Mouse (Mus musculus) lung, embryonic 16.5 days (tissue): Measurements from ENCODE around the gene Hbq1a. TPM values are rescaled to one million over a fixed set of nuclear protein-coding genes. Genes with fewer than 3 reads are reported as not detected.
"Not testable (repeated sequence)": the region's sequence is repeated elsewhere in the genome, so short reads cannot be mapped to it uniquely, and the experiment has no call there.

ENCODE experiments used
- ATAC-seq: fragments of 200-750 bp; cut with Nextera tagmentation; 2 replicates; pipeline ENCODE4 v1.8.0; 2017; ENCODE audit warnings: low read depth, mild to moderate bottlenecking, moderate library complexity
- H3K27ac ChIP-seq: fragments of 300-500 bp; sonication (generic); 2 replicates; pipeline ENCODE4 v1.5.1; 2014; ENCODE audit warnings: mild to moderate bottlenecking, control low read depth, low read length
- H3K27me3 ChIP-seq: fragments of 300-500 bp; sonication (generic); 2 replicates; pipeline ENCODE4 v1.6.1; 2014; ENCODE audit warnings: low read depth, low read length, mixed read lengths; ENCODE audit not compliant: control insufficient read depth, insufficient read depth
- H3K36me3 ChIP-seq: fragments of 300-500 bp; sonication (generic); 2 replicates; pipeline ENCODE4 v1.6.1; 2014; ENCODE audit warnings: low read length; ENCODE audit not compliant: control insufficient read depth, insufficient read depth
- H3K4me1 ChIP-seq: fragments of 300-500 bp; sonication (generic); replicated peaks from 2 replicates; pipeline ENCODE4 v1.6.1; 2014; ENCODE audit warnings: low read length, mixed read lengths; ENCODE audit not compliant: control insufficient read depth, insufficient read depth
- H3K4me2 ChIP-seq: fragments of 300-500 bp; sonication (generic); 2 replicates; pipeline ENCODE4 v1.6.1; 2014; ENCODE audit warnings: low read depth, low read length, control low read depth
- H3K4me3 ChIP-seq: fragments of 300-500 bp; sonication (generic); 2 replicates; pipeline ENCODE4 v1.5.1; 2014; ENCODE audit warnings: mild to moderate bottlenecking, low read length, control low read depth
- H3K9ac ChIP-seq: fragments of 300-500 bp; sonication (generic); 2 replicates; pipeline ENCODE4 v1.6.1; 2014; ENCODE audit warnings: low read length, control low read depth
- H3K9me3 ChIP-seq: fragments of 300-500 bp; sonication (generic); 2 replicates; pipeline ENCODE4 v1.6.1; 2016; ENCODE audit warnings: low read length; ENCODE audit not compliant: control insufficient read depth
- WGBS: fragments of 180-500 bp; shearing (Covaris S2); extraction: QIAGEN DNeasy Blood & Tissue Kit; methylation state at CpG from one replicate; pipeline ENCODE4 v1.1.7; 2014; 5-methylcytosine and 5-hydroxymethylcytosine counted together
- polyA plus RNA-seq: library from polyadenylated mRNA; unstranded; fragments of >200 nt; fragmentation: Nextera tagmentation; extraction: Ambion mirVana; gene quantifications from 2 replicates; pipeline ENCODE4 v1.2.1, GENCODE M21; 2015

Hbq1a gene
- polyA plus RNA-seq, 1 experiment from 2014 or later: 0.46 TPM

GRCm38 (mm10) chr11:32281416-32282144 lies 18.3 kb upstream of the Hbq1a start:
- H3K9ac ChIP-seq: no peak overlapping the region
- H3K4me3 ChIP-seq: no peak overlapping the region
- H3K27ac ChIP-seq: no peak overlapping the region
- H3K36me3 ChIP-seq: no peaks in the 10 kb centered on the region
- no peaks in the 10 kb centered on the region for H3K9me3 ChIP-seq
- peaks cover 8% of the 10 kb centered on the region for H3K27me3 ChIP-seq
- ATAC-seq: no peak
- WGBS: 59% methylated on average over 1 of the region's 1 CpGs
- H3K4me2 ChIP-seq: no peak overlapping the region
- no peaks in the 10 kb centered on the region for H3K4me1 ChIP-seq

- not testable (repeated sequence) for H3K36me3 ChIP-seq, H3K27ac ChIP-seq, H3K27me3 ChIP-seq, H3K4me3 ChIP-seq, H3K4me1 ChIP-seq, H3K9me3 ChIP-seq, ATAC-seq, H3K4me2 ChIP-seq, H3K9ac ChIP-seq
- WGBS: no CpG with 5 or more reads among the region's 5 CpGs
These were observed 16.6 kb upstream of the Hbq1a start, which contains the start of gene Hba-a1 for GRCm38 (mm10) chr11:32283091-32283777. Gene Hba-a1 (plus strand): TSS chr11:32283511.

DNA sequence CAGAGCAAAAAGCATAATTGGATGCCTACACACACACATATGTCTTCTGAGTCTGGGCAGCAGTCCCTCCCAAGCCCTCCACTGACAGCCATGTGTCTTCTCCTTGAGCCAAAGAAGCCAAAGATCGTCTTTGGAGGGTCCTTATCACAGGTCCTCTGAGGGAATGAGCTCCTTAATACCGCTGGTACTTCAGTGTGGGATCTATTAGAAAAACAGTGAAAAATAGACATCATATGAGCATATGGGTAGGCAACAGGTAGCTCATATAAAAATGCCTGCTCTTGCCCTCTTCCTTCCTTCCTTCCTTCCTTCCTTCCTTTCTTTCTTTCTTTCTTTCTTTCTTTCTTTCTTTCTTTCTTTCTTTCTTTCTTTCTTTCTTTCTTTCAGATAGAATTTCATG lies 15.3 kb upstream of the Hbq1a start:
- H3K9ac ChIP-seq, H3K9me3 ChIP-seq, H3K4me2 ChIP-seq, H3K27me3 ChIP-seq, ATAC-seq, H3K4me3 ChIP-seq, H3K27ac ChIP-seq, H3K4me1 ChIP-seq, H3K36me3 ChIP-seq: not testable (repeated sequence)
- 24% methylated on average over 2 of the region's 2 CpGs for WGBS

GRCm38 (mm10) chr11:32285031-32285775 lies 14.7 kb upstream of the Hbq1a start:
- WGBS: 74% methylated on average over 7 of the region's 7 CpGs
- H3K4me2 ChIP-seq: no peak overlapping the region
- peaks cover 2% of the 10 kb centered on the region; the same call in 1 of the 2 replicates for H3K27me3 ChIP-seq
- H3K4me1 ChIP-seq: no peaks in the 10 kb centered on the region
- no peak overlapping the region for H3K4me3 ChIP-seq
- H3K9me3 ChIP-seq: no peaks in the 10 kb centered on the region
- no peak overlapping the region for H3K9ac ChIP-seq
- H3K27ac ChIP-seq: no peak overlapping the region
- ATAC-seq: no peak
- no peaks in the 10 kb centered on the region for H3K36me3 ChIP-seq

DNA sequence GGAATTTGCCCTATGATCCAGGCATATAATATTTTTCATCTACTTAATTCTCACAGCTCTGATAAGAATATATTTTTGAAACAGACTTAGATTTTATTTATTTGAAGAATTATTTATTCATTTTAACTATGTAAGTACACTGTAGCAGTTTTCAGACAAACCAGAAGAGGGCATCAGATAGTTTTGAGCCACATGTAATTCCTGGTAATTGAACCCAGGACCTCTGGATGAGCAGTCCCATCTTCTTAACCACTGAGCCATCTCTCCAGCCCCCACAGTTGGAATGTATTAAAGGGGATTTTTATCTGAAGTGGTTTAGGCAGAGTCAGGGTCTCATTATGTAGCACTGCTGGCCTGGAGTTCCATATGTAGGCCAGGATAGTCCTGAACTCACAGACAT lies 14.0 kb upstream of the Hbq1a start:
- H3K4me1 ChIP-seq, H3K27ac ChIP-seq, H3K9me3 ChIP-seq, ATAC-seq, H3K27me3 ChIP-seq, H3K4me3 ChIP-seq, H3K36me3 ChIP-seq, H3K4me2 ChIP-seq, H3K9ac ChIP-seq: not testable (repeated sequence)

DNA sequence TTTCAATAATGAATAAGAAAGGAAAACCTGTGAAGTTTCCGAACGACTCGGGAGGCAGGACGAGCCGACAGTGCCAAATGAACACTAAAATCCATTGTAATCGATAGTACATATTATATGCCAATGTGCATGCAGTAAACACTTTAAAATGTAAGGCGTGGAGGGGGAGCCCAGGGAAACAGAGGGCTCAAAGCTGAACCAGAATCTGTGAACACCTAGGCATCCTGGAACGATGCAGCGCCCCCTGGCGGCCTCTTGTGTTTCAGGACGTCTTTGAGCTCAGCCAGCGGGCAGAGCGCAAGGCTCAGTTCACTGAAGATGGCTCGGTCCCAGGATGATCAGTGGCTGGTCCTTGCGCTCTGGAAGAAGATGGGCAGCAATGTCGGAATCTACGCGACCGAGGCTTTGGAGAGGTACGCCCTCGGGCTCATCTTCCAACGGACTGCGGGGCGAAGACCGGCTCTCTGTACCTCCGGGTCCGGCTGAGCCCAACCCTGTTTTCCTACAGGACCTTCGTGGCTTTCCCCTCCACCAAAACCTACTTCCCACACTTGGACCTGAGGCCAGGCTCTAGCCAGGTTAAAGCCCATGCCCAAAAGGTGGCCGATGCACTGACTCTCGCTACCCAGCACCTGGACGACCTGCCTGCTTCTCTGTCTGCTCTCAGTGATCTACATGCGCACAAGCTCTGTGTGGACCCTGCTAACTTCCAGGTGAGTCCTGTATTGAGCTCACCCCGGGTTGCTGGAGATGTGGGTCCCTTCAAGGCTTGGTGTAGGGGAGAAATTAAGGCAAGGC lies 13.0 kb upstream of the Hbq1a start, which contains the start of gene Hbq1b:
Hbq1b (plus strand) TSS at position 271 of the 798 bp plus-strand sequence.
- not testable (repeated sequence) for H3K27ac ChIP-seq, H3K36me3 ChIP-seq, H3K4me1 ChIP-seq, H3K9me3 ChIP-seq, H3K27me3 ChIP-seq
- Histone ChIP-seq H3K4me3 (0 out of 2 replicates have a peak within 1 kb of the TSS, but pooled peaks have one; percentile 17), H3K4me2 (peak within 1 kb of the TSS; percentile 42; the same call in 1 of the 2 replicates), H3K9ac (0 out of 2 replicates have a peak within 1 kb of the TSS, but pooled peaks have one; percentile 6)
- ATAC-seq: peak; percentile 72
- WGBS: 17% methylated on average over 30 of the region's 33 CpGs

- no peak overlapping the region for H3K27ac ChIP-seq
- H3K4me2 ChIP-seq: no peak overlapping the region
- 53% methylated on average over 9 of the region's 9 CpGs for WGBS
- peaks cover 2% of the 10 kb centered on the region; the same call in 1 of the 2 replicates for H3K27me3 ChIP-seq
- H3K9me3 ChIP-seq: no peaks in the 10 kb centered on the region
- no peak for ATAC-seq
- H3K9ac ChIP-seq: no peak overlapping the region
- no peaks in the 10 kb centered on the region for H3K4me1 ChIP-seq
- H3K36me3 ChIP-seq: no peaks in the 10 kb centered on the region
- no peak overlapping the region for H3K4me3 ChIP-seq
These were observed 12.4 kb upstream of the Hbq1a start for GRCm38 (mm10) chr11:32287493-32287825.

DNA sequence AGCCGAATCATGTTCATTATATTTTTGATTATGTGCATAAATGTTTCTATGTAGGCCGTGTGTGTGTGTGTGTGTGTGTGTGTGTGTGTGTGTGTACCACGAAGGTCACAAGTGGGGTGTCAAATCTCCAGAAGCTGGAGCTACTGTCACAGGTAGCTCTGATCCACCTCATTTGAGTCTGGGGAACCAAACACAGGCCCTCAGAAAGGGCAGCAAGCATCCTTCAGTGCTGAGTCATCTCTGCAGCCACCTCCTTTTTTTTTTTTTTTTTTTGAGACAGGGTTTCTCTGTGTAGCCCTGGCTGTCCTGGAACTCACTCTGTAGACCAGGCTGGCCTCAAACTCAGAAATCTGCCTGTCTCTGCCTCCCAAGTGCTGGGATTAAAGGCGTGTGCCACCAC lies 7.0 kb upstream of the Hbq1a start:
- not testable (repeated sequence) for H3K36me3 ChIP-seq, H3K27me3 ChIP-seq, ATAC-seq, H3K27ac ChIP-seq, H3K4me3 ChIP-seq, H3K4me2 ChIP-seq, H3K9ac ChIP-seq, H3K4me1 ChIP-seq, H3K9me3 ChIP-seq
- 73% methylated on average over 4 of the region's 4 CpGs for WGBS
